Mouse (Mus musculus): ENCODE results near the gene Ddah2. TPM values are rescaled to one million over a fixed set of nuclear protein-coding genes. Genes with fewer than 3 reads are reported as not detected.
A peak's percentile ranks its signal among the peaks of the same experiment; 100 is the strongest.

The Ddah2 gene
- polyA plus RNA-seq, 1 experiment = 54.0 TPM

GRCm38 (mm10) chr17:35071454-35071853 lies 12.6 kb downstream of the Ddah2 start:
- DNase-seq = no peak

GRCm38 (mm10) chr17:35074097-35074496 lies 15.3 kb downstream of the Ddah2 start:
- WGBS = 8% methylated on average over 17 of the region's 17 CpGs
- TF ChIP-seq POLR2A (IDR thresholded peaks at IDR 0.05; ENCODE audit: control insufficient read depth, extremely low read depth, insufficient read depth, low read length, poor library complexity) (no peak), CTCF (IDR thresholded peaks at IDR 0.05; ENCODE audit: borderline replicate concordance, control insufficient read depth, extremely low read depth, insufficient read depth, low read length, poor library complexity) (no peak)
- Histone ChIP-seq H3K36me3 (ENCODE audit: control insufficient read depth, insufficient read depth, low read length) (no peaks in the 10 kb centered on the region), H3K27ac (ENCODE audit: control insufficient read depth, insufficient read depth, low read length) (no peak overlapping the region), H3K27me3 (ENCODE audit: control insufficient read depth, insufficient read depth, low read length) (no peaks in the 10 kb centered on the region; the same call in 1 of the 2 replicates), H3K4me3 (ENCODE audit: control insufficient read depth, insufficient read depth, low read length) (no peak overlapping the region), H3K4me1 (replicated peaks; ENCODE audit: control insufficient read depth, insufficient read depth, low read length) (peaks cover 43% of the 10 kb centered on the region)
- DNase-seq = peak; percentile 25

More at GRCm38 (mm10) chr17:35071454-35071853, 12.6 kb downstream of the Ddah2 start:
- TF ChIP-seq POLR2A (IDR thresholded peaks at IDR 0.05; ENCODE audit: control insufficient read depth, extremely low read depth, insufficient read depth, low read length, poor library complexity) (no peak), CTCF (IDR thresholded peaks at IDR 0.05; ENCODE audit: borderline replicate concordance, control insufficient read depth, extremely low read depth, insufficient read depth, low read length, poor library complexity) (no peak)
- H3K27me3 ChIP-seq (ENCODE audit: control insufficient read depth, insufficient read depth, low read length) = no peaks in the 10 kb centered on the region; the same call in 1 of the 2 replicates
- H3K4me3 ChIP-seq (ENCODE audit: control insufficient read depth, insufficient read depth, low read length) = no peak overlapping the region
- peaks cover 32% of the 10 kb centered on the region for H3K4me1 ChIP-seq (replicated peaks; ENCODE audit: control insufficient read depth, insufficient read depth, low read length)
- WGBS = 91% methylated on average over 9 of the region's 9 CpGs
- H3K27ac ChIP-seq (ENCODE audit: control insufficient read depth, insufficient read depth, low read length) = no peak overlapping the region; the same call in 1 of the 2 replicates
- no peaks in the 10 kb centered on the region for H3K36me3 ChIP-seq (ENCODE audit: control insufficient read depth, insufficient read depth, low read length)

GRCm38 (mm10) chr17:35076507-35077176 lies 17.8 kb downstream of the Ddah2 start, which contains the start of gene Ly6g6e:
Gene Ly6g6e (plus strand): TSS chr17:35076902.
- Histone ChIP-seq H3K4me3 (ENCODE audit: control insufficient read depth, insufficient read depth, low read length) (no peak within 1 kb of the TSS), H3K27me3 (ENCODE audit: control insufficient read depth, insufficient read depth, low read length) (no peaks in the 10 kb centered on the region; the same call in 1 of the 2 replicates), H3K27ac (ENCODE audit: control insufficient read depth, insufficient read depth, low read length) (no peak within 1 kb of the TSS), H3K36me3 (ENCODE audit: control insufficient read depth, insufficient read depth, low read length) (no peaks in the 10 kb centered on the region), H3K4me1 (replicated peaks; ENCODE audit: control insufficient read depth, insufficient read depth, low read length) (peaks cover 30% of the 10 kb centered on the region)
- DNase-seq = no peak
- TF ChIP-seq POLR2A (IDR thresholded peaks at IDR 0.05; ENCODE audit: control insufficient read depth, extremely low read depth, insufficient read depth, low read length, poor library complexity) = no peak
- 63% methylated on average over 10 of the region's 10 CpGs for WGBS

GRCm38 (mm10) chr17:35077285-35077684 lies 18.4 kb downstream of the Ddah2 start:
- no peaks in the 10 kb centered on the region; the same call in 1 of the 2 replicates for H3K27me3 ChIP-seq (ENCODE audit: control insufficient read depth, insufficient read depth, low read length)
- peaks cover 26% of the 10 kb centered on the region for H3K4me1 ChIP-seq (replicated peaks; ENCODE audit: control insufficient read depth, insufficient read depth, low read length)
- no peak for DNase-seq
- no peak for TF ChIP-seq CTCF (IDR thresholded peaks at IDR 0.05; ENCODE audit: borderline replicate concordance, control insufficient read depth, extremely low read depth, insufficient read depth, low read length, poor library complexity)
- no peak for TF ChIP-seq POLR2A (IDR thresholded peaks at IDR 0.05; ENCODE audit: control insufficient read depth, extremely low read depth, insufficient read depth, low read length, poor library complexity)
- H3K27ac ChIP-seq (ENCODE audit: control insufficient read depth, insufficient read depth, low read length) = no peak overlapping the region
- 17% methylated on average over 2 of the region's 2 CpGs for WGBS
- no peaks in the 10 kb centered on the region for H3K36me3 ChIP-seq (ENCODE audit: control insufficient read depth, insufficient read depth, low read length)
- no peak overlapping the region for H3K4me3 ChIP-seq (ENCODE audit: control insufficient read depth, insufficient read depth, low read length)

GRCm38 (mm10) chr17:35077786-35078233 lies 19.0 kb downstream of the Ddah2 start, which contains the start of gene Ly6g6d:
Gene Ly6g6d (minus strand): TSS chr17:35078065.
- H3K36me3 ChIP-seq (ENCODE audit: control insufficient read depth, insufficient read depth, low read length) = no peaks in the 10 kb centered on the region
- H3K27ac ChIP-seq (ENCODE audit: control insufficient read depth, insufficient read depth, low read length) = no peak within 1 kb of the TSS
- H3K4me1 ChIP-seq (replicated peaks; ENCODE audit: control insufficient read depth, insufficient read depth, low read length) = peaks cover 26% of the 10 kb centered on the region
- TF ChIP-seq POLR2A (IDR thresholded peaks at IDR 0.05; ENCODE audit: control insufficient read depth, extremely low read depth, insufficient read depth, low read length, poor library complexity) (no peak), CTCF (IDR thresholded peaks at IDR 0.05; ENCODE audit: borderline replicate concordance, control insufficient read depth, extremely low read depth, insufficient read depth, low read length, poor library complexity) (0 out of 2 replicates have a peak, but pooled peaks have one; percentile 14)
- no peak within 1 kb of the TSS for H3K4me3 ChIP-seq (ENCODE audit: control insufficient read depth, insufficient read depth, low read length)
- no peaks in the 10 kb centered on the region; the same call in 1 of the 2 replicates for H3K27me3 ChIP-seq (ENCODE audit: control insufficient read depth, insufficient read depth, low read length)
- WGBS = 6% methylated on average over 14 of the region's 14 CpGs
- DNase-seq = no peak

- H3K27me3 ChIP-seq (ENCODE audit: control insufficient read depth, insufficient read depth, low read length) = no peaks in the 10 kb centered on the region; the same call in 1 of the 2 replicates
- no peak for DNase-seq
- WGBS = 77% methylated on average over 9 of the region's 9 CpGs
- TF ChIP-seq POLR2A (IDR thresholded peaks at IDR 0.05; ENCODE audit: control insufficient read depth, extremely low read depth, insufficient read depth, low read length, poor library complexity) (no peak), CTCF (IDR thresholded peaks at IDR 0.05; ENCODE audit: borderline replicate concordance, control insufficient read depth, extremely low read depth, insufficient read depth, low read length, poor library complexity) (no peak)
- no peaks in the 10 kb centered on the region for H3K36me3 ChIP-seq (ENCODE audit: control insufficient read depth, insufficient read depth, low read length)
- H3K4me3 ChIP-seq (ENCODE audit: control insufficient read depth, insufficient read depth, low read length) = no peak overlapping the region
- no peak overlapping the region for H3K27ac ChIP-seq (ENCODE audit: control insufficient read depth, insufficient read depth, low read length)
- peaks cover 17% of the 10 kb centered on the region; the same call in 1 of the 2 replicates for H3K4me1 ChIP-seq (replicated peaks; ENCODE audit: control insufficient read depth, insufficient read depth, low read length)
These were observed 20.9 kb downstream of the Ddah2 start for GRCm38 (mm10) chr17:35079778-35080177.
